In the genomic region with DNA sequence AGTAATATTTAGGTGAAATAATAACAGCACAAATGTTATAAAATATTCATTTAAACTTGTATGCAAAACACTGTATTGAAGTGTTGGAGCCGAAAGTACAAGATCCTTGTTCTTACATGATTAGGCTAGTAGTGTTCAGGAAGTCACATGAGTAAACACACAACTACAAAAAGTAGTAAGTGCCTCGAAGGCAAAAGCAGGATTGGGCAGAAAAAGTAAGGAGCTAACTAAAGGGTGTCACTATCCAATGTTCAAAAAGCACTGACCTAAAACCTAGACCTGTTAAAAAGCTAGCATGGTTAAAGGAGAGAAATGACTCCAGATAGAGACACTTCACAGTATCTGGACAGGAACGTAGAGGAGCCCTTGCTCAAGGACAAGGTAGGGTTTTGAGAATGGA, we compare ENCODE assay signal across 9 mouse cellular contexts. TPM values are rescaled to one million over a fixed set of nuclear protein-coding genes. Genes with fewer than 3 reads are reported as not detected.
DNase-seq lines count a peak whose midpoint lies in the region; ATAC-seq and TF ChIP-seq lines count a peak whose summit lies in the region.
"Had no signal": no experiment of that assay in that cellular context is flagged by ENCODE, and none has a peak within 500 bp of the region (broad histone marks: within the 10 kb centered on the region; RNA-seq: fewer than 3 reads in every experiment).

No protein-coding gene starts in this region.

- H3K4me2 ChIP-seq in heart, embryonic 12.5 days: peak overlapping the region; percentile 80
- peak overlapping the region; percentile 71 for H3K4me2 ChIP-seq in hindbrain, embryonic 11.5 days (replicated peaks; ENCODE audit: low read depth, low read length)
- H3K4me2 ChIP-seq in midbrain, embryonic 11.5 days: peak overlapping the region; percentile 55

- no peak overlapping the region for H3K27ac ChIP-seq in heart, embryonic 12.5 days (ENCODE audit: poor library complexity, severe bottlenecking)
- no peak overlapping the region for H3K27ac ChIP-seq in ES-E14 (ENCODE audit: insufficient read depth, low read depth, low read length, poor library complexity, severe bottlenecking)
- H3K27ac ChIP-seq in hindbrain, embryonic 11.5 days (ENCODE audit: low read depth, low read length): no peak overlapping the region
- no peak overlapping the region for H3K27ac ChIP-seq in midbrain, embryonic 11.5 days (ENCODE audit: low read depth, low read length)

- H3K4me3 ChIP-seq in heart, embryonic 12.5 days: peak overlapping the region; percentile 75
- H3K4me3 ChIP-seq in ES-E14 (ENCODE audit: insufficient read depth in 1 of 2, low read depth in 1 of 2, low read length in 2 of 2, poor library complexity in 1 of 2, severe bottlenecking in 1 of 2): peak overlapping the region; percentile 38 to 98
- H3K4me3 ChIP-seq in hindbrain, embryonic 11.5 days (ENCODE audit: low read depth, low read length): peak overlapping the region; percentile 83
- H3K4me3 ChIP-seq in midbrain, embryonic 11.5 days (ENCODE audit: low read depth, low read length): peak overlapping the region; percentile 63

- peaks cover 7% of the 10 kb centered on the region for H3K36me3 ChIP-seq in heart, embryonic 12.5 days
- no peaks in the 10 kb centered on the region for H3K36me3 ChIP-seq in ES-E14 (ENCODE audit: control insufficient read depth, insufficient read depth, low read length, poor library complexity, severe bottlenecking)
- no peaks in the 10 kb centered on the region for H3K36me3 ChIP-seq in hindbrain, embryonic 11.5 days (ENCODE audit: control insufficient read depth, insufficient read depth, low read length)
- H3K36me3 ChIP-seq in midbrain, embryonic 11.5 days (ENCODE audit: control insufficient read depth, insufficient read depth, low read length): no peaks in the 10 kb centered on the region

- H3K9me3 ChIP-seq in heart, embryonic 12.5 days (replicated peaks): no peaks in the 10 kb centered on the region
- H3K9me3 ChIP-seq in ES-E14 (ENCODE audit: control insufficient read depth, insufficient read depth, low read depth, low read length): no peaks in the 10 kb centered on the region
- H3K9me3 ChIP-seq in hindbrain, embryonic 11.5 days (ENCODE audit: control insufficient read depth, low read length): no peaks in the 10 kb centered on the region
- H3K9me3 ChIP-seq in midbrain, embryonic 11.5 days (ENCODE audit: control insufficient read depth, low read length): no peaks in the 10 kb centered on the region

- WGBS in heart, embryonic 12.5 days: 49% methylated on average over 3 of the region's 3 CpGs
- 75% methylated on average over 3 of the region's 3 CpGs for WGBS in hindbrain, embryonic 11.5 days
- 75% methylated on average over 3 of the region's 3 CpGs for whole genome bisulfite sequencing in midbrain, embryonic 11.5 days

- in situ Hi-C loops in ES-E14 (cut with MboI; ENCODE audit: low sequenced_read_pairs in 2 of 2, unreplicated experiment in 2 of 2): no loop called here

- H3K27me3 ChIP-seq in heart, embryonic 12.5 days (replicated peaks): no peaks in the 10 kb centered on the region
- no peaks in the 10 kb centered on the region for H3K27me3 ChIP-seq in hindbrain, embryonic 11.5 days (ENCODE audit: control insufficient read depth, insufficient read depth, low read length)
- no peaks in the 10 kb centered on the region for H3K27me3 ChIP-seq in midbrain, embryonic 11.5 days (ENCODE audit: control insufficient read depth, insufficient read depth, low read length)

- DNase-seq in heart, postnatal 4 days: no peak
- DNase-seq in ES-E14 (ENCODE audit: low read depth, low spot score): no peak
- no peak for DNase-seq in hindbrain, embryonic 11.5 days (ENCODE audit: low spot score)
- no peak for DNase-seq in midbrain, embryonic 11.5 days (ENCODE audit: low spot score, missing footprints)
- no peak for DNase-seq in frontal cortex, adult 2 months (ENCODE audit: extremely low spot score in 1 of 2, low spot score in 1 of 2)
- no peak for DNase-seq in left cerebral cortex, adult 9 months (ENCODE audit: low spot score in 2 of 2)
- no peak for DNase-seq in thymus, adult 18-20 months
- DNase-seq: kidney, adult 11 months had no signal

- peaks cover 8% of the 10 kb centered on the region; the same call in 1 of the 2 replicates for H3K4me1 ChIP-seq in heart, embryonic 12.5 days (replicated peaks)
- no peaks in the 10 kb centered on the region for H3K4me1 ChIP-seq in ES-E14 (ENCODE audit: control insufficient read depth in 2 of 2, insufficient read depth in 2 of 2, low read length in 2 of 2, poor library complexity in 1 of 2)
- no peaks in the 10 kb centered on the region for H3K4me1 ChIP-seq in hindbrain, embryonic 11.5 days (replicated peaks; ENCODE audit: control insufficient read depth, insufficient read depth, low read length)
- H3K4me1 ChIP-seq in midbrain, embryonic 11.5 days (ENCODE audit: control insufficient read depth, insufficient read depth, low read length): peaks cover 5% of the 10 kb centered on the region

- H3K9ac ChIP-seq in heart, embryonic 12.5 days: peak overlapping the region; percentile 84
- H3K9ac ChIP-seq in ES-E14 (ENCODE audit: insufficient read depth, low read depth, low read length, poor library complexity, severe bottlenecking): no peak overlapping the region
- peak overlapping the region; percentile 83 for H3K9ac ChIP-seq in hindbrain, embryonic 11.5 days (ENCODE audit: low read depth, low read length)
- peak overlapping the region; percentile 86 for H3K9ac ChIP-seq in midbrain, embryonic 11.5 days (ENCODE audit: low read length)

- ATAC-seq in heart, embryonic 12.5 days (ENCODE audit: insufficient number of reproducible peaks, low FRiP score): no peak
- ATAC-seq in hindbrain, embryonic 11.5 days (ENCODE audit: low FRiP score): no peak
- no peak for ATAC-seq in midbrain, embryonic 11.5 days (ENCODE audit: low FRiP score)

TF ChIP-seq in ES-E14, 5 proteins besides CTCF, POLR2A, EP300 and RAD21:
- TF ChIP-seq ZNF384 (IDR thresholded peaks at IDR 0.05; ENCODE audit: low read depth, low read length): no peak
- no peak for TF ChIP-seq HCFC1 (IDR thresholded peaks at IDR 0.05; ENCODE audit: borderline replicate concordance, insufficient read depth, low read length)
- TF ChIP-seq CHD2 (IDR thresholded peaks at IDR 0.05; ENCODE audit: low read depth, low read length): no peak
- TF ChIP-seq MAFK (IDR thresholded peaks at IDR 0.05; ENCODE audit: insufficient read depth, low read depth, low read length): no peak
- no peak for TF ChIP-seq ZC3H11A (IDR thresholded peaks at IDR 0.05; ENCODE audit: borderline replicate concordance, low read depth, low read length)

RNA-seq across cellular contexts. Expression of gene Cenpk, which starts 0.9 kb away (rescaled TPM):
- 50.1 and 53.8 TPM in 2 replicates for polyA plus RNA-seq in heart, embryonic 12.5 days (2016; fragmentation: Nextera tagmentation; extraction: Ambion mirVana)
- total RNA-seq in heart, postnatal 4 days (2021): 10 to 100 TPM; 10.2 to 13.5 TPM
- 6.9 and 13.5 TPM in 2 replicates for total RNA-seq in ES-E14 (2012; rRNA removed)
- polyA plus RNA-seq in hindbrain, embryonic 11.5 days (2014; fragmentation: Nextera tagmentation; extraction: Ambion mirVana): 61.6 and 70.2 TPM in 2 replicates
- polyA plus RNA-seq in midbrain, embryonic 11.5 days (2014; fragmentation: Nextera tagmentation; extraction: Ambion mirVana): 75.1 and 77.1 TPM in 2 replicates
- 1.5 and 2.1 TPM in 2 replicates for polyA plus RNA-seq in frontal cortex, adult 2 months (2012; rRNA removed)

RNA-seq across cellular contexts. Expression of gene Ppwd1, which starts 1.2 kb away (rescaled TPM):
- polyA plus RNA-seq in heart, embryonic 12.5 days (2016; fragmentation: Nextera tagmentation; extraction: Ambion mirVana): 10.6 and 11.0 TPM in 2 replicates
- total RNA-seq in heart, postnatal 4 days (2021): 10 to 100 TPM; 10.2 to 11.6 TPM
- total RNA-seq in ES-E14 (2012; rRNA removed): 16.6 and 26.2 TPM in 2 replicates
- polyA plus RNA-seq in hindbrain, embryonic 11.5 days (2014; fragmentation: Nextera tagmentation; extraction: Ambion mirVana): 13.2 and 13.4 TPM in 2 replicates
- 15.7 and 16.4 TPM in 2 replicates for polyA plus RNA-seq in midbrain, embryonic 11.5 days (2014; fragmentation: Nextera tagmentation; extraction: Ambion mirVana)
- polyA plus RNA-seq in frontal cortex, adult 2 months (2012; rRNA removed): 8.5 and 9.8 TPM in 2 replicates

RNA-seq across cellular contexts. Expression of gene Trim23, which starts 48.9 kb away (rescaled TPM):
- polyA plus RNA-seq in heart, embryonic 12.5 days (2016; fragmentation: Nextera tagmentation; extraction: Ambion mirVana): 16.9 and 17.9 TPM in 2 replicates
- 10 to 100 TPM; 17.8 to 19.9 TPM for total RNA-seq in heart, postnatal 4 days (2021)
- 16.3 and 18.9 TPM in 2 replicates for total RNA-seq in ES-E14 (2012; rRNA removed)
- 28.1 and 28.7 TPM in 2 replicates for polyA plus RNA-seq in hindbrain, embryonic 11.5 days (2014; fragmentation: Nextera tagmentation; extraction: Ambion mirVana)
- polyA plus RNA-seq in midbrain, embryonic 11.5 days (2014; fragmentation: Nextera tagmentation; extraction: Ambion mirVana): 26.5 and 30.0 TPM in 2 replicates
- polyA plus RNA-seq in frontal cortex, adult 2 months (2012; rRNA removed): 32.1 and 37.8 TPM in 2 replicates

RNA-seq across cellular contexts. Expression of gene Trappc13, which starts 49.2 kb away (rescaled TPM):
- polyA plus RNA-seq in heart, embryonic 12.5 days (2016; fragmentation: Nextera tagmentation; extraction: Ambion mirVana): 52.7 and 54.5 TPM in 2 replicates
- total RNA-seq in heart, postnatal 4 days (2021): 10 to 100 TPM; 35.3 to 35.8 TPM
- 40.8 and 59.0 TPM in 2 replicates for total RNA-seq in ES-E14 (2012; rRNA removed)
- 85.4 and 87.8 TPM in 2 replicates for polyA plus RNA-seq in hindbrain, embryonic 11.5 days (2014; fragmentation: Nextera tagmentation; extraction: Ambion mirVana)
- 82.4 and 96.4 TPM in 2 replicates for polyA plus RNA-seq in midbrain, embryonic 11.5 days (2014; fragmentation: Nextera tagmentation; extraction: Ambion mirVana)
- 26.2 and 29.9 TPM in 2 replicates for polyA plus RNA-seq in frontal cortex, adult 2 months (2012; rRNA removed)

Comparison
In these comparisons a context has a peak if more than half of its experiments do, and no peak if none do; other contexts are left out.
1. RNA of gene Cenpk, which starts 0.9 kb away (polyA plus RNA-seq): 75.1 to 77.1 TPM in midbrain, embryonic 11.5 days, 61.6 to 70.2 TPM in hindbrain, embryonic 11.5 days and 50.1 to 53.8 TPM in heart, embryonic 12.5 days; 1.5 to 2.1 TPM in frontal cortex, adult 2 months; every median in the first group is over 10 times any median in the second.
2. Peak in every context shown above with its lines, with median percentiles within 50 percentile points of each other: H3K4me2 ChIP-seq and H3K4me3 ChIP-seq.